ENCODE assay signal across 20 mouse cellular contexts in the genomic region with DNA sequence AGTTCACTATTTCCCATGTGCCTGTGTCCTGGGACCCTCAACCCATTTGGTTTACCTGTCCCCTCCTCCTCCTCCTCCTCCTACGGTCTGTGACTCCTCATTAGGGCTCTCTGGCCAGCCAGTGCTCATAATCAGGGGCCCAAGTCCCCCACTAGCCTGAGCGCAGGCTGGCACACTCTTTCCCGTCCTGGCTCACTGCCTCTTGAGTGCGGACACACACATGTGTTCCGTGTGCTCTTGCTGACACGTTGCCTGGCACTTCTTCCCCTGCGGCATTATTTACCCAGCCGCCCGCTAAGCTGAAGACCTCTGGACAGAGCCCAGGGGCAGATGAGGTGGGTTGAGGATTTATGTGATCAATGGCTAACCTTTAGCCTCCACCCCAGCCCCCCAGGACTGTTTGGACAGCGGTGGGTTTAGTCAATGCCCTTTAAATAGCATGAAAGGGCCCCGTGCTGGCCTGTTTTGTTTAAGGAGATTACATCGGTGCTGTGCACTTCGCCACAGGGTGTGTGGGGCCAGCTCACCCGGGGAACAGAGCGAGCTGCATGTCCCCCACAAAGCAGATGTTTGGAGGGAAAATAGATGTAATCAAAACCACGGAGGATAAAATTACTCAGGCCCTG. TPM values are rescaled to one million over a fixed set of nuclear protein-coding genes. Genes with fewer than 3 reads are reported as not detected.
A peak's percentile ranks its signal among the peaks of the same experiment; 100 is the strongest.
DNase-seq lines count a peak whose midpoint lies in the region; ATAC-seq lines count a peak whose summit lies in the region.
"Had no signal": no experiment of that assay in that cellular context is flagged by ENCODE, and none has a peak within 500 bp of the region (broad histone marks: within the 10 kb centered on the region; RNA-seq: fewer than 3 reads in every experiment).

No protein-coding gene starts in this region.

- no peaks in the 10 kb centered on the region for H3K36me3 ChIP-seq in heart, embryonic 16.5 days (ENCODE audit: control insufficient read depth, insufficient read depth)
- no peaks in the 10 kb centered on the region for H3K36me3 ChIP-seq in embryonic facial prominence, embryonic 11.5 days (replicated peaks; ENCODE audit: control insufficient read depth, insufficient read depth, low read depth, low read length)
- no peaks in the 10 kb centered on the region for H3K36me3 ChIP-seq in liver, embryonic 12.5 days
- no peaks in the 10 kb centered on the region for H3K36me3 ChIP-seq in midbrain, embryonic 14.5 days (ENCODE audit: control insufficient read depth, insufficient read depth, low read length)
- H3K36me3 ChIP-seq: hindbrain, embryonic 15.5 days; stomach, embryonic 15.5 days had no signal

- 0 out of 2 replicates have a peak overlapping the region, but pooled peaks have one; percentile 20 for H3K4me2 ChIP-seq in heart, embryonic 16.5 days (ENCODE audit: low read depth, low read length)
- no peak overlapping the region for H3K4me2 ChIP-seq in embryonic facial prominence, embryonic 11.5 days (ENCODE audit: low read depth, low read length)
- 0 out of 2 replicates have a peak overlapping the region, but pooled peaks have one; percentile 0 for H3K4me2 ChIP-seq in liver, embryonic 12.5 days
- no peak overlapping the region for H3K4me2 ChIP-seq in midbrain, embryonic 14.5 days (ENCODE audit: low read length)
- H3K4me2 ChIP-seq: heart, embryonic 11.5 days; hindbrain, embryonic 15.5 days; stomach, embryonic 15.5 days had no signal

- H3K27me3 ChIP-seq in heart, embryonic 16.5 days (ENCODE audit: control insufficient read depth, insufficient read depth, low read length), result no peaks in the 10 kb centered on the region; the same call in 1 of the 2 replicates
- no peaks in the 10 kb centered on the region for H3K27me3 ChIP-seq in embryonic facial prominence, embryonic 11.5 days (ENCODE audit: control insufficient read depth, insufficient read depth, low read length)
- peaks cover 9% of the 10 kb centered on the region; the same call in 1 of the 2 replicates for H3K27me3 ChIP-seq in liver, embryonic 12.5 days (replicated peaks)
- peaks cover 9% of the 10 kb centered on the region; the same call in 1 of the 2 replicates for H3K27me3 ChIP-seq in midbrain, embryonic 14.5 days (ENCODE audit: control insufficient read depth, insufficient read depth, low read length)
- H3K27me3 ChIP-seq: stomach, embryonic 15.5 days had no signal

- peaks cover 5% of the 10 kb centered on the region for H3K4me1 ChIP-seq in heart, embryonic 16.5 days (ENCODE audit: control insufficient read depth, insufficient read depth, low read length)
- peaks cover 6% of the 10 kb centered on the region for H3K4me1 ChIP-seq in embryonic facial prominence, embryonic 11.5 days (ENCODE audit: control insufficient read depth, insufficient read depth, low read length)
- H3K4me1 ChIP-seq in liver, embryonic 12.5 days, result 0 out of 2 replicates have a peak, but pooled peaks cover 2% of the 10 kb centered on the region
- H3K4me1 ChIP-seq in midbrain, embryonic 14.5 days (ENCODE audit: control insufficient read depth, insufficient read depth, low read length), result peaks cover 9% of the 10 kb centered on the region; the same call in 1 of the 2 replicates

- H3K9ac ChIP-seq in heart, embryonic 16.5 days (ENCODE audit: low read length), result no peak overlapping the region
- no peak overlapping the region for H3K9ac ChIP-seq in embryonic facial prominence, embryonic 11.5 days (replicated peaks; ENCODE audit: low read length)
- no peak overlapping the region for H3K9ac ChIP-seq in liver, embryonic 12.5 days
- no peak overlapping the region for H3K9ac ChIP-seq in midbrain, embryonic 14.5 days (replicated peaks; ENCODE audit: low read length)
- H3K9ac ChIP-seq: hindbrain, embryonic 15.5 days; stomach, embryonic 15.5 days had no signal

- no peaks in the 10 kb centered on the region for H3K9me3 ChIP-seq in heart, embryonic 16.5 days (replicated peaks; ENCODE audit: control insufficient read depth, low read length)
- H3K9me3 ChIP-seq in embryonic facial prominence, embryonic 11.5 days (replicated peaks; ENCODE audit: control insufficient read depth, low read length), result no peaks in the 10 kb centered on the region
- no peaks in the 10 kb centered on the region for H3K9me3 ChIP-seq in liver, embryonic 12.5 days (replicated peaks)
- H3K9me3 ChIP-seq in midbrain, embryonic 14.5 days (ENCODE audit: control insufficient read depth, low read length), result no peaks in the 10 kb centered on the region
- H3K9me3 ChIP-seq: hindbrain, embryonic 15.5 days; stomach, embryonic 15.5 days had no signal

- DNase-seq in heart, adult 11 months, result no peak
- peak; percentile 58 for DNase-seq in embryonic facial prominence, embryonic 11.5 days (ENCODE audit: low spot score)
- DNase-seq in midbrain, embryonic 14.5 days, result peak; percentile 23
- DNase-seq in thymus, postnatal 25 days, result no peak
- DNase-seq in ovary, adult 18-20 months (ENCODE audit: low spot score), result no peak
- DNase-seq: adrenal gland, postnatal 10 days; cerebellum, postnatal 25 days; gastrocnemius, postnatal 25 days; kidney, adult 18-20 months; kidney, postnatal 36 days; left cerebral cortex, postnatal 4 days; lung, adult 2 months had no signal

- 37% methylated on average over 16 of the region's 16 CpGs for WGBS in heart, embryonic 16.5 days
- 6% methylated on average over 16 of the region's 16 CpGs for WGBS in embryonic facial prominence, embryonic 11.5 days
- 62% methylated on average over 16 of the region's 16 CpGs for WGBS in liver, embryonic 12.5 days (ENCODE audit: insufficient replicate concordance)
- WGBS in midbrain, embryonic 14.5 days, result 4% methylated on average over 16 of the region's 16 CpGs

- ATAC-seq in heart, embryonic 16.5 days (replicated peaks; ENCODE audit: extremely low read depth, insufficient read depth, low FRiP score), result no peak
- no peak for ATAC-seq in embryonic facial prominence, embryonic 11.5 days (replicated peaks; ENCODE audit: insufficient number of reproducible peaks, low FRiP score, low TSS enrichment, low read depth)
- ATAC-seq in liver, embryonic 12.5 days, result peak; percentile 61
- no peak for ATAC-seq in midbrain, embryonic 14.5 days (ENCODE audit: low FRiP score, low TSS enrichment)
- ATAC-seq: CD4-positive, CD25-positive, alpha-beta regulatory T cell, adult 4 months had no signal

- no peak overlapping the region for H3K4me3 ChIP-seq in heart, embryonic 16.5 days (ENCODE audit: low read length)
- no peak overlapping the region for H3K4me3 ChIP-seq in embryonic facial prominence, embryonic 11.5 days (ENCODE audit: low read depth, low read length)
- no peak overlapping the region for H3K4me3 ChIP-seq in liver, embryonic 12.5 days
- H3K4me3 ChIP-seq in midbrain, embryonic 14.5 days (replicated peaks; ENCODE audit: low read depth, low read length), result no peak overlapping the region
- H3K4me3 ChIP-seq: erythroblast, embryonic 14.5 days; hindbrain, embryonic 15.5 days; stomach, embryonic 15.5 days had no signal

- H3K27ac ChIP-seq in heart, embryonic 16.5 days (ENCODE audit: low read length), result no peak overlapping the region
- 0 out of 2 replicates have a peak overlapping the region, but pooled peaks have one; percentile 3 for H3K27ac ChIP-seq in embryonic facial prominence, embryonic 11.5 days (replicated peaks; ENCODE audit: low read depth, low read length)
- H3K27ac ChIP-seq in liver, embryonic 12.5 days, result no peak overlapping the region
- no peak overlapping the region for H3K27ac ChIP-seq in midbrain, embryonic 14.5 days (replicated peaks; ENCODE audit: low read depth, low read length)
- H3K27ac ChIP-seq: hindbrain, embryonic 15.5 days; macrophage; stomach, embryonic 15.5 days had no signal

RNA-seq across cellular contexts. Expression of a gene that starts 20.2 kb away (rescaled TPM):
- polyA plus RNA-seq in heart, embryonic 16.5 days (2015; fragmentation: Nextera tagmentation; extraction: Ambion mirVana), result 0.04 and 0.08 TPM in 2 replicates
- 16.7 and 17.3 TPM in 2 replicates for polyA plus RNA-seq in embryonic facial prominence, embryonic 11.5 days (2014; fragmentation: Nextera tagmentation; extraction: Ambion mirVana)
- polyA plus RNA-seq in liver, embryonic 12.5 days (2016; fragmentation: Nextera tagmentation; extraction: Ambion mirVana), result 0.08 TPM in 2 replicates
- 0.05 and 0.80 TPM in 2 replicates for polyA plus RNA-seq in midbrain, embryonic 14.5 days (2014; fragmentation: Nextera tagmentation; extraction: Ambion mirVana)
- polyA plus RNA-seq: CD4-positive, CD25-positive, alpha-beta regulatory T cell, adult 4 months; macrophage had no signal

Comparison
In these comparisons a context has a peak if more than half of its experiments do, and no peak if none do; other contexts are left out.
1. H3K4me2 ChIP-seq: peak in heart, embryonic 16.5 days (single experiment) and liver, embryonic 12.5 days (single experiment); none in embryonic facial prominence, embryonic 11.5 days (single experiment) and midbrain, embryonic 14.5 days (single experiment).
2. DNase-seq: peak in embryonic facial prominence, embryonic 11.5 days (single experiment) and midbrain, embryonic 14.5 days (single experiment); none in heart, adult 11 months (single experiment), thymus, postnatal 25 days (single experiment) and ovary, adult 18-20 months (single experiment).